Mouse (Mus musculus) liver, postnatal 0 days (tissue): ENCODE data around the gene Gm10282.

Experiments used
- CTCF ChIP-seq: sonication (generic); IDR thresholded peaks from 2 replicates; pipeline ENCODE4 v1.5.1; 2016; ENCODE audit warnings: antibody characterized with exemption, low read depth
- EP300 ChIP-seq: IDR thresholded peaks from 2 replicates; pipeline ENCODE4 v1.6.1; 2016; ENCODE audit warnings: antibody characterized with exemption, low read depth, mild to moderate bottlenecking

GRCm38 (mm10) chr8:72291104-72291503, 14.0 kb downstream of the Gm10282 start:
- TF ChIP-seq CTCF (no peak), EP300 (no peak)
